Mouse (Mus musculus) MEL (cell line): ENCODE results near the gene Prph. TPM values are rescaled to one million over a fixed set of nuclear protein-coding genes. Genes with fewer than 3 reads are reported as not detected.

Source experiments
- DNase-seq: peaks from one replicate; pipeline ENCODE4 v3.0.0; 2011; ENCODE audit warnings: low read depth, low spot score
- H3K27ac ChIP-seq: 2 replicates; pipeline ENCODE4 v1.5.1; 2012; ENCODE audit warnings: low read depth, mild to moderate bottlenecking, control low read depth, low read length, moderate library complexity; ENCODE audit not compliant: control insufficient read depth
- H3K27me3 ChIP-seq, 2 experiments: fragments of 150-350 bp in 1 of 2; sonication (generic) in 1 of 2; 2 replicates each; pipeline ENCODE4 v1.6.1; 2012; ENCODE audit warnings: low read length in 2 of 2, mild to moderate bottlenecking in 2 of 2, improper control_type of control experiment in 1 of 2, moderate library complexity in 1 of 2; ENCODE audit not compliant: insufficient read depth in 2 of 2, control insufficient read depth in 1 of 2
- H3K36me3 ChIP-seq, 2 experiments: 2 replicates each; pipeline ENCODE4 v1.6.1; 2012 to 2014; ENCODE audit warnings: low read length in 2 of 2, improper control_type of control experiment in 1 of 2, inconsistent platforms in 1 of 2, mild to moderate bottlenecking in 1 of 2; ENCODE audit not compliant: insufficient read depth in 2 of 2, control insufficient read depth in 1 of 2
- H3K4me1 ChIP-seq, 2 experiments: fragments of 150-350 bp in 1 of 2; sonication (generic) in 1 of 2; 2 replicates each; pipeline ENCODE4 v1.6.1; 2012; ENCODE audit warnings: low read length in 2 of 2, improper control_type of control experiment in 1 of 2, mild to moderate bottlenecking in 1 of 2; ENCODE audit not compliant: insufficient read depth in 2 of 2, control insufficient read depth in 1 of 2
- H3K4me3 ChIP-seq, 2 experiments: fragments of 150-350 bp in 1 of 2; sonication (generic) in 1 of 2; 2 replicates each; pipeline ENCODE4 v1.5.1; 2012; ENCODE audit warnings: low read depth in 2 of 2, low read length in 2 of 2, mild to moderate bottlenecking in 2 of 2, moderate library complexity in 2 of 2, control low read depth in 1 of 2, improper control_type of control experiment in 1 of 2; ENCODE audit not compliant: control insufficient read depth in 1 of 2, insufficient read depth in 1 of 2
- H3K79me2 ChIP-seq: 2 replicates; pipeline ENCODE4 v1.6.1; 2012; ENCODE audit warnings: mild to moderate bottlenecking, low read length, moderate library complexity; ENCODE audit not compliant: control insufficient read depth, poor library complexity, insufficient read depth
- H3K9ac ChIP-seq: 2 replicates; pipeline ENCODE4 v1.6.1; 2012; ENCODE audit warnings: low read depth, mild to moderate bottlenecking, control low read depth, low read length, moderate library complexity; ENCODE audit not compliant: control insufficient read depth, poor library complexity, severe bottlenecking
- H3K9me3 ChIP-seq: fragments of 150-350 bp; sonication (generic); replicated peaks from 2 replicates; pipeline ENCODE4 v1.6.1; 2012; ENCODE audit warnings: mild to moderate bottlenecking, low read length, improper control_type of control experiment, moderate library complexity; ENCODE audit not compliant: insufficient read depth
- CHD1 ChIP-seq: IDR thresholded peaks from 2 replicates; pipeline ENCODE4 v1.6.1; 2012; ENCODE audit warnings: low read depth, mild to moderate bottlenecking, inconsistent platforms, low read length, improper control_type of control experiment
- E2F4 ChIP-seq: IDR thresholded peaks from 2 replicates; pipeline ENCODE4 v1.6.1; 2011; ENCODE audit warnings: low read depth, low read length, improper control_type of control experiment, borderline replicate concordance
- ELF1 ChIP-seq: IDR thresholded peaks from 2 replicates; pipeline ENCODE4 v1.6.1; 2014; ENCODE audit warnings: low read depth, mild to moderate bottlenecking, inconsistent platforms, low read length, improper control_type of control experiment, moderate library complexity
- EP300 ChIP-seq, 2 experiments: IDR thresholded peaks; 2 replicates each; pipeline ENCODE4 v1.6.1; 2011; ENCODE audit warnings: improper control_type of control experiment in 2 of 2, low read length in 2 of 2, low read depth in 1 of 2, mild to moderate bottlenecking in 1 of 2
- GABPA ChIP-seq: IDR thresholded peaks from 2 replicates; pipeline ENCODE4 v1.6.1; 2012; ENCODE audit warnings: low read depth, mild to moderate bottlenecking, inconsistent platforms, low read length, improper control_type of control experiment, moderate library complexity
- MXI1 ChIP-seq: IDR thresholded peaks from 2 replicates; pipeline ENCODE4 v1.6.1; 2011; ENCODE audit warnings: mild to moderate bottlenecking, low read depth, low read length, improper control_type of control experiment
- MYC ChIP-seq: IDR thresholded peaks from 2 replicates; pipeline ENCODE4 v1.6.1; 2011; ENCODE audit warnings: low read depth, mild to moderate bottlenecking, low read length, improper control_type of control experiment, moderate library complexity
- NELFE ChIP-seq: IDR thresholded peaks from 2 replicates; pipeline ENCODE4 v1.6.1; 2011; ENCODE audit warnings: low read depth, low read length, improper control_type of control experiment
- POLR2A ChIP-seq, 2 experiments: IDR thresholded peaks; 2 replicates each; pipeline ENCODE4 v1.6.1; 2011 to 2012; ENCODE audit warnings: low read length in 2 of 2, mild to moderate bottlenecking in 2 of 2, control low read depth in 1 of 2, improper control_type of control experiment in 1 of 2, low read depth in 1 of 2, moderate library complexity in 1 of 2; ENCODE audit not compliant: control insufficient read depth in 1 of 2, insufficient read depth in 1 of 2, poor library complexity in 1 of 2
- POLR2AphosphoS2 ChIP-seq: IDR thresholded peaks from 2 replicates; pipeline ENCODE4 v1.6.1; 2011; ENCODE audit warnings: low read length, improper control_type of control experiment
- POLR2AphosphoS5 ChIP-seq: IDR thresholded peaks from 2 replicates; pipeline ENCODE4 v1.6.1; 2012; ENCODE audit warnings: low read depth, borderline replicate concordance, mild to moderate bottlenecking, inconsistent platforms, low read length, moderate library complexity, mixed read lengths
- RAD21 ChIP-seq: IDR thresholded peaks from 2 replicates; pipeline ENCODE4 v1.6.1; 2011; ENCODE audit warnings: mild to moderate bottlenecking, low read depth, low read length, improper control_type of control experiment
- SIN3A ChIP-seq: IDR thresholded peaks from 2 replicates; pipeline ENCODE4 v1.6.1; 2012; ENCODE audit warnings: low read length, improper control_type of control experiment, inconsistent platforms
- SMC3 ChIP-seq: IDR thresholded peaks from 2 replicates; pipeline ENCODE4 v1.6.1; 2011; ENCODE audit warnings: low read depth, low read length, improper control_type of control experiment
- TBP ChIP-seq: IDR thresholded peaks from 2 replicates; pipeline ENCODE4 v1.8.0; 2011; ENCODE audit warnings: low read depth, low read length, improper control_type of control experiment
- UBTF ChIP-seq: IDR thresholded peaks from 2 replicates; pipeline ENCODE4 v1.6.1; 2012; ENCODE audit warnings: low read depth, mild to moderate bottlenecking, inconsistent platforms, low read length, improper control_type of control experiment, moderate library complexity, borderline replicate concordance; ENCODE audit not compliant: insufficient read depth
- USF2 ChIP-seq, 2 experiments: IDR thresholded peaks; 2 replicates each; pipeline ENCODE4 v1.6.1; 2011 to 2012; ENCODE audit warnings: improper control_type of control experiment in 2 of 2, low read length in 2 of 2, borderline replicate concordance in 1 of 2, inconsistent platforms in 1 of 2, low read depth in 1 of 2, mild to moderate bottlenecking in 1 of 2; ENCODE audit not compliant: insufficient read depth in 1 of 2
- ZMIZ1 ChIP-seq: IDR thresholded peaks from 2 replicates; pipeline ENCODE4 v1.6.1; 2012; ENCODE audit warnings: low read depth, mild to moderate bottlenecking, inconsistent platforms, low read length, improper control_type of control experiment, moderate library complexity
- ZNF384 ChIP-seq: IDR thresholded peaks from 2 replicates; pipeline ENCODE4 v1.6.1; 2012; ENCODE audit warnings: low read depth, mild to moderate bottlenecking, inconsistent platforms, low read length, improper control_type of control experiment
- polyA plus RNA-seq, 2 experiments: library from polyadenylated mRNA; stranded (reverse) in 1 of 2; unstranded in 1 of 2; fragments of >175 nt in 1 of 2; fragments of >200 nt in 1 of 2; gene quantifications; 2 replicates each; pipeline versions ENCODE4 v1.2.1 to v1.2.4; 2012; ENCODE audit warnings: low replicate concordance in 2 of 2, low read depth in 1 of 2; ENCODE audit not compliant: insufficient read length in 2 of 2, insufficient read depth in 1 of 2, missing spikeins in 1 of 2
- total RNA-seq: library from RNA; depleted of rRNA; stranded (reverse); fragments of 300-350 nt; gene quantifications from 2 replicates; pipeline ENCODE4 v1.2.3, GENCODE M21; 2012

The Prph gene
- total and polyA plus RNA-seq, 3 experiments, result not detected

DNA sequence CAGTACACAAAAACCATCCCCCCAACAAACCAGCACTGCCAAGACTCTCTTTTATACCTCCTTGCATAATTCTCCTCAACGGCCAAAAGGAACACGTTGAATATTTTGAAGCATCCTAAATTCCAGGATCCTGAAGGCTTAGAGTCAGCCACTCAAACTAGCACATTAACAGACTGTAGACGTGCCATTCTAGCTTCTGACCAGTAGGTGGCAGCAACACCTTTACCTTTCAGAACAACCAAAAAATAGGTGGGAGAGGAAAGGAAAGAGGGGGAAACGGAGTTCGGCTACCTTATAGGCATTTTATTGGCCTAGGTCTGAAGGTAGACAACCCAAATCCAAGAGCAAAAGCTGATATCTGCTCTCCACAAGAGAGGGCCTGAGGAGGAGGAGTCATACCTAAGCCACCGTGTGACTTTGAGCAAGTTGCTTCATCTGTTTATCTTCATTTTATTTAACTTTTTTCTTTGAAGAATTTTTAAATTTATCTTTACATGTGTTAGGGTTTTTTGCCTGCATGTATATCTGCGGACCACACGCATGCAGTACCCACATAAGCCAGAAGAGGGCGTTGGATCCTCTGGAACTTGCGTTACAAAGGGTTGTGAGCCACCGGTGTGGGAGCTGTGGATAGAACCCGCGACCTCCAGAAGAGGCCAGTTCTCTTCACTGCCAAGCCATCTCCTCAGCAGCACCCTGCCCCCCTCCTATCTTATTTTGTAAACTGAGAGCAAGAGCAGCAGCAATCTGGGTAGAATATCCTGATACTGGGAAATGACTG is 5.3 kb upstream of the Prph start (continued):
- TF ChIP-seq USF2 (IDR thresholded peaks at IDR 0.05; ENCODE audit: borderline replicate concordance in 1 of 2, insufficient read depth in 1 of 2, low read depth in 1 of 2, low read length in 2 of 2), result no peak
- TF ChIP-seq POLR2AphosphoS2, result no peak
- no peak for TF ChIP-seq TBP
- TF ChIP-seq MXI1, result no peak
- 0 out of 2 replicates have a peak, but pooled peaks have one; percentile 48 for TF ChIP-seq SIN3A
- no peak for TF ChIP-seq UBTF
- TF ChIP-seq EP300 (IDR thresholded peaks at IDR 0.05; ENCODE audit: low read depth in 1 of 2, low read length in 2 of 2), result no peak
- TF ChIP-seq ELF1, result no peak
- TF ChIP-seq SMC3, result peak; percentile 73
- no peak for TF ChIP-seq MYC
- peak; percentile 93 for TF ChIP-seq RAD21

DNA sequence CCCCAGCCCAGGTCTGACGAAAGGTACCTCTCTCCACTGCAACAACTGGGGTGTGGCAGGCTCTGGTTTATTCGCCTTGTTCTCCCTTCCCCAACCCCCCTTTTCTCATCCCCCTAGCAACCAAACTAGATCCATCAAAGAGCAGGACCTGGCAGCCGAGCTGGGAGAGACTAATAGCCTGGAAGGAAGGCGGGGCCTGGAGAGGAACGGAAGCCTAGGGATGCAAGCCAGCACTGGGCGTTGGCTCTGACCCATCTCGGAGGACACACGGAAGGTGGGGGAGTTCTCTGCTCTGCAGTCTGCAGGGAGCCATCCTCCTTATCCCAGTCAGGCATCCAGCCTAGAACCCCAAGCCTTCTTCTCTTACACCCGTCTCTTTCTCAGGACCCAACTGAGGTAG is 1.6 kb upstream of the Prph start:
- TF ChIP-seq POLR2AphosphoS5, result no peak
- no peak for TF ChIP-seq POLR2A (IDR thresholded peaks at IDR 0.05; ENCODE audit: control insufficient read depth in 1 of 2, insufficient read depth in 1 of 2, low read depth in 1 of 2, low read length in 2 of 2, poor library complexity in 1 of 2)
- TF ChIP-seq GABPA, result no peak
- TF ChIP-seq CHD1, result no peak
- TF ChIP-seq NELFE, result no peak
- no peak for TF ChIP-seq UBTF
- no peak for TF ChIP-seq E2F4
- no peak for TF ChIP-seq ZNF384
- TF ChIP-seq ZMIZ1, result no peak
- TF ChIP-seq, all 39 proteins: peak for 0

More for the DNA sequence above, 1.6 kb upstream of the Prph start:
- peaks cover 2% of the 10 kb centered on the region in 2 experiments; a peak in 2 of 4 replicates for H3K4me1 ChIP-seq
- no peak overlapping the region for H3K4me3 ChIP-seq
- peaks cover 0 to 3% of the 10 kb centered on the region in 2 experiments; a peak in 1 of 4 replicates for H3K36me3 ChIP-seq
- no peak overlapping the region for H3K27ac ChIP-seq
- H3K27me3 ChIP-seq, result peaks cover 1 to 5% of the 10 kb centered on the region in 2 experiments; a peak in 3 of 4 replicates
- H3K79me2 ChIP-seq, result no peaks in the 10 kb centered on the region
- H3K9me3 ChIP-seq, result no peaks in the 10 kb centered on the region
- H3K9ac ChIP-seq, result no peak overlapping the region
- DNase-seq, result no peak
